Mouse (Mus musculus) stomach, embryonic 16.5 days (tissue): ENCODE data around the gene Cbx1. TPM values are rescaled to one million over a fixed set of nuclear protein-coding genes. Genes with fewer than 3 reads are reported as not detected.

Experiments used
- ATAC-seq: fragments of 200-750 bp; cut with Nextera tagmentation; 2 replicates; pipeline ENCODE4 v1.8.0; 2017; ENCODE audit warnings: moderate number of reproducible peaks, moderate TSS enrichment; ENCODE audit not compliant: insufficient read depth, low FRiP score
- H3K27ac ChIP-seq: fragments of 300-500 bp; sonication (generic); 2 replicates; pipeline ENCODE4 v1.5.1; 2014; ENCODE audit warnings: low read length
- H3K27me3 ChIP-seq: fragments of 300-500 bp; sonication (generic); 2 replicates; pipeline ENCODE4 v1.6.1; 2014; ENCODE audit warnings: low read length, control low read depth, mixed read lengths; ENCODE audit not compliant: control insufficient read depth, insufficient read depth
- H3K36me3 ChIP-seq: fragments of 300-500 bp; sonication (generic); 2 replicates; pipeline ENCODE4 v1.6.1; 2014; ENCODE audit warnings: low read length; ENCODE audit not compliant: control insufficient read depth, insufficient read depth
- H3K4me1 ChIP-seq: fragments of 300-500 bp; sonication (generic); 2 replicates; pipeline ENCODE4 v1.6.1; 2014; ENCODE audit warnings: low read length, control low read depth, mixed read lengths; ENCODE audit not compliant: control insufficient read depth, insufficient read depth
- H3K4me2 ChIP-seq: fragments of 300-500 bp; sonication (generic); 2 replicates; pipeline ENCODE4 v1.6.1; 2014; ENCODE audit warnings: low read depth, low read length, mixed read lengths
- H3K4me3 ChIP-seq: fragments of 300-500 bp; sonication (generic); replicated peaks from 2 replicates; pipeline ENCODE4 v1.5.1; 2014; ENCODE audit warnings: mild to moderate bottlenecking, low read length
- H3K9ac ChIP-seq: fragments of 300-500 bp; sonication (generic); 2 replicates; pipeline ENCODE4 v1.6.1; 2014; ENCODE audit warnings: low read length
- H3K9me3 ChIP-seq: fragments of 300-500 bp; sonication (generic); replicated peaks from 2 replicates; pipeline ENCODE4 v1.6.1; 2016; ENCODE audit warnings: low read length, control low read depth; ENCODE audit not compliant: control insufficient read depth
- WGBS: fragments of 180-500 bp; shearing (Covaris S2); extraction: QIAGEN DNeasy Blood & Tissue Kit; methylation state at CpG from one replicate; pipeline ENCODE4 v1.1.7; 2014; 5-methylcytosine and 5-hydroxymethylcytosine counted together
- polyA plus RNA-seq: library from polyadenylated mRNA; unstranded; fragments of >200 nt; fragmentation: Nextera tagmentation; extraction: Ambion mirVana; gene quantifications from 2 replicates; pipeline ENCODE4 v1.2.1, GENCODE M21; 2015

The Cbx1 gene
- polyA plus RNA-seq, 1 experiment from 2014 or later: 75.1 TPM

DNA sequence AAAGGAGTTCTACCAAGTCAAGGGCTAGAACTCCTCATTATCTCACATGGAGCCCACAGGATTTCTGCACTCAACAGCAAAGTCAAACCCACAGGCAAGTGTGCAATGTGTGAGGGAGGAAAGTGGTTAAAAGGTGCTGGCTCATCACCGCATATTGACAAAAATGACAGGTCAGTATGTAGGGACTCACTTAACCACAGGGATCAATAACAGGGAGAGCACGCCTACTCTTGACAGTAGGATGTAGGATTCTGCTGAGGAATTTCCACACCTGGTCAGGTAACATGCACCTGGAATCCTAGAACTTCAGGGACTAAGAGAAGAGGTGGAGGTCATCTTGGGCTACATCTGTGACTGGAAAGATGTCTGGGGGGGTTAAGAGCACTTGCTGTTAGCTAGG, 27.0 kb downstream of the Cbx1 start:
- Histone ChIP-seq H3K4me3 (no peak overlapping the region), H3K27ac (no peak overlapping the region), H3K36me3 (peaks cover 34% of the 10 kb centered on the region), H3K27me3 (no peaks in the 10 kb centered on the region), H3K4me2 (no peak overlapping the region), H3K9ac (no peak overlapping the region), H3K4me1 (no peaks in the 10 kb centered on the region), H3K9me3 (no peaks in the 10 kb centered on the region)
- WGBS: 96% methylated on average over 2 of the region's 2 CpGs
- ATAC-seq: no peak

DNA sequence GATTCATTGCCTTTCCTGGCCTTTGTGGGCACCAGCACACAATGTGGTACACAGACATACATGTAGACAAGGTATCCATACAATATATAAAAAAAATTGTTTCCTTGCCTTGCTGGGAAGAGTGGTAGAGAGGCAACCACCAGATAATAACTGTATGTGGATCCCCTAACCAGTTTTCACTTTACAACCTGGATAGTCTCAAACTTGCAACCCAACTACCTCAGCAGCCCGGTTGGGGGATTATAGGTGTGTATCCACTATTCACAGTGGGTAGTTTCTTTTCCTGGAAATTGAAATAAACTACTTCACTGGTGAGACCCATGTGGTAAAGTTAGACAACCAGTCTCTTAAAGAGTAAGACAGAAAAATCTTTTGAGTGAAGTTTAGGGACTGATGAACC, 27.6 kb downstream of the Cbx1 start:
- no peak overlapping the region for H3K9ac ChIP-seq
- no peaks in the 10 kb centered on the region for H3K4me1 ChIP-seq
- peaks cover 40% of the 10 kb centered on the region for H3K36me3 ChIP-seq
- no peaks in the 10 kb centered on the region for H3K9me3 ChIP-seq
- no peaks in the 10 kb centered on the region for H3K27me3 ChIP-seq
- H3K4me2 ChIP-seq: no peak overlapping the region
- WGBS: 89% methylated on average over 1 of the region's 1 CpGs
- no peak overlapping the region for H3K27ac ChIP-seq
- no peak for ATAC-seq
- no peak overlapping the region for H3K4me3 ChIP-seq

DNA sequence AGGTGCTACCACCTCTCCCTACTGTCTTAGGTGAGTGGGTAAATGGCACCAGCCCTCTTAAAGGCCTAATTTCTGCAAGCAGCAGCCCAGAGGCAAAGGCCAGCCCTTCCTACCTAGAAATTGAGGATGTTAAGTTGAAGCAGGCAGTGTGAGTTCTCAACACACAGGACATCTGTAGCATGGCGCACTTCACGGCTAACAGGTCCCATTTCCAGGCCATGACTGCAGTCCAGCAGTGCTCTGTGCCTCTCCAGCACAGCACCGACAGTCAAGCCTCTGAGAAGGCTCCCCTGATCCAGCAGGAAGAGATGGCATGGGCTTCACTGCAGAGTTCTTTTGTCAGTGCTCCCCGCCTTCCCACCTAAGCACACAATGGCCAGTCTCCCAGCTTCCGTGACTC, 28.1 kb downstream of the Cbx1 start:
- WGBS: 82% methylated on average over 5 of the region's 5 CpGs
- Histone ChIP-seq H3K4me2 (no peak overlapping the region), H3K27ac (no peak overlapping the region), H3K4me1 (no peaks in the 10 kb centered on the region), H3K9ac (no peak overlapping the region), H3K27me3 (no peaks in the 10 kb centered on the region), H3K9me3 (no peaks in the 10 kb centered on the region), H3K36me3 (peaks cover 41% of the 10 kb centered on the region), H3K4me3 (no peak overlapping the region)
- ATAC-seq: no peak

DNA sequence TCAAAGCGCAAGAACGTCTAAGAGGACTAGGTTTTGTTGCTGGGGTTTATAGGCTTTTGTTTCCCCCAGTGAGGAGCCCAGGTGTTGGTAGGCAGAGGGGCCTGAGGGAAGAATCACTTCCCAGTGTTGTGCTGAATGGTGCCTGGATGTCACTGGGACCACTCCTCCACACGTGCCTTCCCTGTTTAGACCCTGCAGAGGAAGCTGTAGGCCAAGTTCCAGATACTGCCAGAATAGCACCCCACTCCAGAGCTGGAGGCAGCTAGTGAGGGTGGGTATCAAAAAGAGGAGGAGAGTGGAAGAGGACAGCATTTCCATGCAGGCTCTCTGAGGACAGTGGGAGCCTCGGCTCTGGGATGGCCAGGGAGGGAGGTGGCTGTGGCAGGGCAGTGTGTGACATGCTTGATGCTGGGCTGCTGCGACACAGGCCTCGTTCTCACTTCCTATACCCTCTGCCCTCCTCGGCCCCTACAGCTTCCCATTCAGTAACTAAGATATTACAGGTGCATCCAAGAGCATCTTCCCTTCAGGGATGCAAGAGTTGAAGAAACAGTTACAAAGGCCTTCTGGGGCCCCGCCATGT, 29.3 kb downstream of the Cbx1 start:
- H3K9me3 ChIP-seq: no peaks in the 10 kb centered on the region
- H3K27ac ChIP-seq: no peak overlapping the region
- H3K36me3 ChIP-seq: peaks cover 41% of the 10 kb centered on the region
- H3K9ac ChIP-seq: no peak overlapping the region
- H3K27me3 ChIP-seq: no peaks in the 10 kb centered on the region
- no peak overlapping the region for H3K4me3 ChIP-seq
- no peak for ATAC-seq
- H3K4me2 ChIP-seq: no peak overlapping the region
- WGBS: 78% methylated on average over 8 of the region's 8 CpGs
- H3K4me1 ChIP-seq: peaks cover 10% of the 10 kb centered on the region

DNA sequence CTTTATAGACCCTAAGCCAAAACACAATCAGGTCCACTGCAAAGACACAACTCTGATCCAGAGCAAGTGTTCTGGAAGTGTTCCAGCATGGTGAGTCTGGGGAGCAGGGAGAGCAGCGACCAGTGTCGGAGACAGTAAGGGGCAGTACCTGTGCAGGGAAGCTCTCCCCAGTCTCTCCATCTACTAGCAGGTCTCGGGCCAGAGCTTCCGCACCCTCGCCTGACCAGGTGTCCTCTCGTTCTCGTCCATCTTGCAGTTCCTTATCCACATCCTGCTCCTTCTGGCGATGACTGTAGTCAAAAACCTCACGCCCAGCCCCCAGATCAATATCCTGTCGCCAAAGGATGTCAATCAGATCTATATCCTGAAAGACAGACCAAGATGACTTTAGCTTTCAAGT, 33.0 kb downstream of the Cbx1 start:
- H3K27me3 ChIP-seq: no peaks in the 10 kb centered on the region
- no peak overlapping the region for H3K9ac ChIP-seq
- peaks cover 44% of the 10 kb centered on the region for H3K4me1 ChIP-seq
- H3K36me3 ChIP-seq: peaks cover 34% of the 10 kb centered on the region
- H3K9me3 ChIP-seq: no peaks in the 10 kb centered on the region
- WGBS: 88% methylated on average over 10 of the region's 10 CpGs
- H3K4me2 ChIP-seq: no peak overlapping the region
- H3K27ac ChIP-seq: no peak overlapping the region
- no peak for ATAC-seq
- no peak overlapping the region for H3K4me3 ChIP-seq

DNA sequence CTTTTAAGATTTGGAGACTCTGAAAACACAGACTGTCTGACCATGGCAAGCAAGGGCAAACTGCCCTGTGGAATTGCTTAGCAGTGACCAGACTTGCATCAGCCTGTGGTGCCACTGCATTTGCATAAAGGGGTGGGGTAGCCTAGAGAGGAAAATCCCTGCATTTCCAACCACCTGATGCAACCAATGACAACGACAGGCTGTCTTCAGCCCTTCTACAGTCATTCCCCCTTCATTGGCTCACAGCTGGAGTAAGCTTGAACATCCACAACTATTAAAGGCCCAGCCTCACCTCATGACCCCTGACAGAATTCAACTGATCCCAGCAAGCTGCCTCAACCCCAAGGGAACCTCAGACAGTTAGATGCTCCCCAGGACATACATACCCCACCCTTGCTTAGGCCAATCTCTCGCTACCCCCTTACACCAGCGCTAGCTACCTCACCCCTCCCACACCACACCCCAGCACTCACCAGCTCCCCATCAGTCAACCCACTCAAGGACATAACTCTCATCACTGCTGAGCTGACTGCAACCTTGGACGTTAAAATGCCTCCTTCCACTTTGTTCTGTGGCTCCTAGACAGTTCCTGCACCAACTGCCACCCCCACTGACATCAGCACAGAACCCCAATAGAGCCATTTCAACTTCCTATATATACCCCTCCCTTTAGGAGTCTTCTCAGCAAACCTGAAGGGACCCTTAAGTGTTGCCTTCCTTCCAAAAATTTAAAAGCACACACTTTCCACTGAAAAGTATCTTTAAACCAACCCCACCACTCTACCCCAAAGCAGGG, 33.9 kb downstream of the Cbx1 start:
- Histone ChIP-seq H3K4me1 (peaks cover 53% of the 10 kb centered on the region), H3K4me2 (peak overlapping the region; percentile 91), H3K27ac (no peak overlapping the region), H3K27me3 (no peaks in the 10 kb centered on the region), H3K36me3 (peaks cover 30% of the 10 kb centered on the region), H3K9me3 (no peaks in the 10 kb centered on the region), H3K9ac (peak overlapping the region; percentile 71), H3K4me3 (peak overlapping the region; percentile 52; the same call in 1 of the 2 replicates)
- no peak for ATAC-seq
- WGBS: 34% methylated on average over 4 of the region's 4 CpGs

DNA sequence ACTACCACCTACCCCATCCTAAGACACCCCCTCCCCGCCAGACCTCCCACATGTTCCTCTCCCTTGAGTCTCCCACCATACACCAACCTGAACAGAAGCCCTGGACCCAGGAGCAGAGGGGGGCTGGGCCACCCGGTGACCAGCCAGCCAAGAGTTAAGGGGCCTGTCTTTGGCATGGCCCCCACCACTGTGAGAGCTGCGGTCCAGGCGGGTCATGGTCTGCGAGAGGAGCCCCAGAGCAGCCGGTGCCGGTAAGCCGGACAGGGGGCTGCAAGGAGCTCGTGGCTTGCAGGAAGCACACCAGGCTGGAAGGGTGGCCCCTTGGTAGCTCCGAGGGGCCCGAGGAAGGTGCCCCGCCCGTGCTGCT, 34.5 kb downstream of the Cbx1 start:
- peak; percentile 19; the same call in 1 of the 2 replicates for ATAC-seq
- Histone ChIP-seq H3K9ac (peak overlapping the region; percentile 71), H3K27me3 (no peaks in the 10 kb centered on the region), H3K36me3 (peaks cover 28% of the 10 kb centered on the region), H3K4me1 (peaks cover 58% of the 10 kb centered on the region), H3K27ac (peak overlapping the region; percentile 48), H3K4me3 (peak overlapping the region; percentile 52), H3K9me3 (no peaks in the 10 kb centered on the region), H3K4me2 (peak overlapping the region; percentile 91)
- 6% methylated on average over 13 of the region's 13 CpGs for WGBS

DNA sequence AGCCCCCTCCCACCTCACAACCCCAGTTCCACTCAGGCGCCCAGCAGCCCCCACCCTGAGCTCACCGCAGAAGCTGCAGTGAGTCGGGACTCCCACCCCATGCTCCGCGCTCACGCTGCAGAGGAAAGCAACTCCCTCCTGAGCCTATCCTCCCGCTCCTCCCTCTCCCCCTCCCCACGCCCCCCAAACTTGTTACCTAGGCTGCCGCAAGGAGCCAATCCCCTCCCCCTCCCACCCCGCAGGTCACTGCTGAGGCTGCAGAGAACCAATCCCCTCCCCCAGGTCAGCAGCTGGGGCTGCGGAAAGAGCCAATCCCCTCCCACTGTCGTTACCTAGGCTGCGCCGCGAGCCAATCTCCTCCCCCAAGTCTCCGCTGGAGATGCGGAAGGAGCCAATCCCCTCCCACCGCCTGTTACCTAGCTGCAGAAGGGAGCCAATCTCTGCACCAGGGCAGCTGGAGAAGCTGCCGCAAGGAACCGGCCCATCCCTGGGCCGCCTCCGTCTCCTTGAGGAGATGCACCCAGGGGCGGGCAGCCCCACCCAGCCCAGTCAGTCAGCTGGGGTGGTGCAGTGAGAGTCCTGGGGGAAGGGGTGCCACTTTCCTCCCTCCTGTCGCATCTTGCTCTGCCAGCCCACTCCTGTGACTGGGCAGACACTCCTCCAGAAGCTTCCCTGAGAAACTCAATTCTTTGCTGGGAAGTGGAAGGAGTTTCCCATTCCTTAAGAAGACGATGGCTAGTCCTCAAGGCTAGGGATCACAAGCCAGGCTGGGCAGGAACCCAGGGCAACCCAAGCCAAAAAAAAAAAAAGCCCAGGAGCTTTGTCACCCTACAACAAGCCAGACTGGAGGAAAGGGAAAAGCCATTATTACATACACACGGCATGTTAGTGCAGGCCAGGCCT, 35.2 kb downstream of the Cbx1 start:
- Histone ChIP-seq H3K27ac (peak overlapping the region; percentile 88), H3K36me3 (peaks cover 27% of the 10 kb centered on the region), H3K4me2 (peak overlapping the region; percentile 91), H3K4me1 (peaks cover 62% of the 10 kb centered on the region), H3K4me3 (peak overlapping the region; percentile 52), H3K9ac (peak overlapping the region; percentile 71), H3K27me3 (no peaks in the 10 kb centered on the region), H3K9me3 (no peaks in the 10 kb centered on the region)
- peak; percentile 92 for ATAC-seq
- WGBS: under 1% methylated on average over 25 of the region's 26 CpGs
